Mouse (Mus musculus) induced T-regulatory cell, adult 2 months (primary cell): ENCODE measurements around the gene Prima1.

Experiments used
- DNase-seq: peaks from one replicate; pipeline ENCODE4 v3.0.0-alpha.2; 2012; ENCODE audit warnings: low read depth

The Prima1 gene

DNA sequence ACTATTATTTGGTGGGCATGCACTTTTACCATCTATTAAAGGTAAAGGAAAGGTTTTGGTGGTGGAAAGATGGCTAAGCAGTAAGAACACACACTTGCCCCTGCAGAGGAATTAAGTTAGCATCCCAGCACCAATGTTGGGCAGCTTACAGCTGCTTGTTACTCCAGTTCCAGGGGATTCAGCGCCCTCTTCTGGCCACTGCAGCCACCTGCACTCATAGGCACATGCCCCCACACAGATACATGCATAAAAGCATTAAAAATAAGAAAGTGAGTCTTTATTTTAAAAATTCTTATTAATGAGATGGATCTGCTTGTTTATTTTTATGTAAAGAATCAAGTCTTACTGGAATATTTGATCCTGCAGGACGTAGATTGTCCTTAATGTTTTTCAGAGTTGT is 87.0 kb downstream of the Prima1 start:
- DNase-seq: peak; percentile 34

- no peak for DNase-seq
Observed at GRCm38 (mm10) chr12:103150247-103150646, 91.7 kb downstream of the Prima1 start.
